Mouse (Mus musculus) kidney, adult 8-10 months (tissue): ENCODE data around the gene Gm16181.

ENCODE experiments used
- DNase-seq, 2 experiments: peaks; one replicate each; pipeline ENCODE4 v3.0.0; 2022

Gene Gm16181

GRCm38 (mm10) chr17:35220156-35220952 is at the start of gene Gm16181:
TSS of gene Gm16181 (plus strand) at chr17:35220834.
- DNase-seq = no peak

- DNase-seq = no peak
Observed at GRCm38 (mm10) chr17:35172445-35173234, 48.0 kb upstream of the Gm16181 start.

GRCm38 (mm10) chr17:35173329-35173728 is 47.3 kb upstream of the Gm16181 start:
- DNase-seq = no peak

- no peak for DNase-seq
Observed at GRCm38 (mm10) chr17:35174201-35174977, 46.2 kb upstream of the Gm16181 start.

GRCm38 (mm10) chr17:35175382-35175781 is 45.3 kb upstream of the Gm16181 start:
- DNase-seq = no peak

GRCm38 (mm10) chr17:35175968-35176367 is 44.7 kb upstream of the Gm16181 start, which contains the start of gene Aif1:
TSS of gene Aif1 (minus strand) at chr17:35176068.
- DNase-seq = no peak

- peak; percentile 62 to 79 for DNase-seq
Observed at GRCm38 (mm10) chr17:35178528-35178927, 42.1 kb upstream of the Gm16181 start.

- DNase-seq = no peak
Observed at GRCm38 (mm10) chr17:35180093-35180492, 40.5 kb upstream of the Gm16181 start.

- peak; percentile 44 to 68 for DNase-seq
Observed at GRCm38 (mm10) chr17:35185639-35186611, 34.7 kb upstream of the Gm16181 start.

- no peak for DNase-seq
Observed at GRCm38 (mm10) chr17:35186681-35187080, 34.0 kb upstream of the Gm16181 start.

GRCm38 (mm10) chr17:35187345-35187744 is 33.3 kb upstream of the Gm16181 start:
- DNase-seq = no peak

GRCm38 (mm10) chr17:35187959-35188610 is 32.5 kb upstream of the Gm16181 start, which contains the start of gene Lst1:
TSS of gene Lst1 (minus strand) at chr17:35188439.
- DNase-seq = no peak

- DNase-seq = no peak
Observed at GRCm38 (mm10) chr17:35189186-35189585, 31.4 kb upstream of the Gm16181 start.

GRCm38 (mm10) chr17:35190096-35190495 is 30.5 kb upstream of the Gm16181 start:
- DNase-seq = no peak

- no peak for DNase-seq
Observed at GRCm38 (mm10) chr17:35191723-35192122, 28.9 kb upstream of the Gm16181 start.

- no peak for DNase-seq
Observed at GRCm38 (mm10) chr17:35192924-35193323, 27.7 kb upstream of the Gm16181 start.

GRCm38 (mm10) chr17:35193881-35194843 is 26.5 kb upstream of the Gm16181 start, which contains the start of gene Ltb:
TSS of gene Ltb (plus strand) at chr17:35194439.
- DNase-seq = no peak

- DNase-seq = no peak
Observed at GRCm38 (mm10) chr17:35194844-35195630, 25.6 kb upstream of the Gm16181 start.
